Mouse (Mus musculus): Measurements from ENCODE around the gene Ccm2.

Gene Ccm2

GRCm38 (mm10) chr11:6530746-6531145 lies 15.9 kb upstream of the Ccm2 start:
- no peak for DNase-seq

DNA sequence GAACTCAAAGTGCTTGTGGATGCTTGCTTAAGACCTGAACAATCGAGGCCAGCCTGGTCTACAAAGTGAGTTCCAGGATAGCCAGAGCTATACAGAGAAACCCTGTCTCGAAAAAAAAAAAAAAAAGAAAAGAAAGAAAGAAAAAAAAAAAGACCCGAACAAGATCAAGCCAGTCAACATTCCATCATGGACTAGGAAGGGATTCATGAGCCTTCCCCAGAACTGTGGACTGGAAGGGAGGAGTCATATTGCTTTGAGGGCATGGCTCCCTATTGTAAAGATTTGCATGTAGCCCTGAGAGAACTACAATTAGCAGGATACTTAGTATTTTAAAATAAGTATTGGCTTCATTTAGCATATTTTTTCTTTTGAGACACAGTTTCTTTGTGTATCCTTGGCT lies 2.0 kb upstream of the Ccm2 start:
- no peak for DNase-seq

GRCm38 (mm10) chr11:6545186-6545856 lies 1.4 kb upstream of the Ccm2 start:
- DNase-seq: no peak

DNA sequence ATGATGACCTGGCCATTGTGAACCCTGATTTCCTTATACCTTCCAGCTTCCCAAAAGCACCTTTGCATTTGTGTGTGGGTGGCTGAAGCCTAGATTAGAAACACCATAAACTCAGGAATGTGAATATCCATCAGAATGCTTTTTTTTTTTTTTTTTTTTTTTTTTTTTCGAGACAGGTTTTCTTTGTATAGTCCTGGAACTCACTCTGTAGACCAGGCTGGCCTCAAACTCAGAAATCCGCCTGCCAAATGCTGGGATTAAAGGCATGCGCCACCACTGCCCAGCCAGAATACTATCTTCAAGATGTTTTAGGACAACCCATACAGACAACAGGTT lies 862 bp upstream of the Ccm2 start:
- no peak for DNase-seq

- peak; percentile 44 for DNase-seq
Observed at GRCm38 (mm10) chr11:6547037-6547680, 472 bp downstream of the Ccm2 start.

GRCm38 (mm10) chr11:6547696-6548325 lies 1.1 kb downstream of the Ccm2 start:
- no peak for DNase-seq

DNA sequence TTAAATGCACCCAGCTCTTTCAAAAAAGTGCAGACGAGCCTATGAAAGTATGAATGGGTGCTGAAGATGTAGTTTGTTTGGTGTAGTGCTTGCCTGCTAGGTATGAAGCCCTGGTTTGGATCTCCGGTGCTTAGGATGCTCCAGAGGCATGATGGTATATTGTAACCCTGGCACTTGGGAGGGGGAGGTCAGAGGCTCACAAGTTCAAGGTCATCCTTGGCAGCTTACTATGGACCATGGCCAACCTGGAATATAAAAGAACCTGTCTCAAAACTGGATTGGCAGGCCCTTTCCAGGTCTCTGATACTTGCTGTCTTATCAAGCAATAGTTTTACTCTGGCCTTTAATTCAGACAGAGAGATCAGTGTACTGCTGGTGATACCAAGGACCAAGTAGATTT lies 3.1 kb downstream of the Ccm2 start:
- no peak for DNase-seq

DNA sequence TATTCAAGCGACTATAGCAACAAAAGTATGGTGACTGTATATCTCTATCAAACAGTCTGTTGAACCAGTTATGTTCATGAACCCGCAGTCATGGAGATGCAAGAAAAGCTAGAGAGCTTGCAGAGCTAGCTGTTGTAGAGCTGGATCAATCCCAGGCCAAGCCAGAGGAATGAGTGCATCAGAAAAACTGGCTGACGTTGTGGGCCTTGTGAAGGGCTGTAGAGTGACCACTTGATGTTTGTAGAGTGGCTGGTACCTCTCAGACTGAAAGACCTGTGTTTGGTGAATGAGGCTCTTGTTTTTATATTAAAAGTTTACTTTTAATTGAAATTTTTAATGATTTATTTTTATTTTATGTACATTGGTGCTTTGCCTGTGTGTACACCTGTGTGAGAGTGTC lies 3.5 kb downstream of the Ccm2 start:
- DNase-seq: no peak

DNA sequence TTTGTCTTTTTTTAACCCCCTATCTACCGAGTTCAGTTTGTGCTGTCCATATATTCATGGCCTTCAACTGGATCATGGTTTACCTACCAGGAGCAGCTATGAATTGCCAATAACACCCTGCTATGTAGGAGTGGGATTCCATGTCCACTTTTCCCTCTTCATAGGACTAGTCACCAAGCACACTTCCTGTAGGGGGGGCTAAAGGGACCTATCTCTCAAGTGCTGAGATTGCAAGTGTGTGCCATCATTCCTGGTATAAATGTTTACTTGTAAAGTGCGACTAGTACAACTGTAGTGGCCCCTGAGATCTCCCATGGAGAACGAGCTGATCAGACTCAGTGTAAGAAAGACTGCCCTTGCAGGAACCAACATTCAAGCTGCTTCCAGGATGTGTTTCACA lies 11.5 kb downstream of the Ccm2 start:
- DNase-seq: no peak

GRCm38 (mm10) chr11:6559996-6560395 lies 13.3 kb downstream of the Ccm2 start:
- no peak for DNase-seq

DNA sequence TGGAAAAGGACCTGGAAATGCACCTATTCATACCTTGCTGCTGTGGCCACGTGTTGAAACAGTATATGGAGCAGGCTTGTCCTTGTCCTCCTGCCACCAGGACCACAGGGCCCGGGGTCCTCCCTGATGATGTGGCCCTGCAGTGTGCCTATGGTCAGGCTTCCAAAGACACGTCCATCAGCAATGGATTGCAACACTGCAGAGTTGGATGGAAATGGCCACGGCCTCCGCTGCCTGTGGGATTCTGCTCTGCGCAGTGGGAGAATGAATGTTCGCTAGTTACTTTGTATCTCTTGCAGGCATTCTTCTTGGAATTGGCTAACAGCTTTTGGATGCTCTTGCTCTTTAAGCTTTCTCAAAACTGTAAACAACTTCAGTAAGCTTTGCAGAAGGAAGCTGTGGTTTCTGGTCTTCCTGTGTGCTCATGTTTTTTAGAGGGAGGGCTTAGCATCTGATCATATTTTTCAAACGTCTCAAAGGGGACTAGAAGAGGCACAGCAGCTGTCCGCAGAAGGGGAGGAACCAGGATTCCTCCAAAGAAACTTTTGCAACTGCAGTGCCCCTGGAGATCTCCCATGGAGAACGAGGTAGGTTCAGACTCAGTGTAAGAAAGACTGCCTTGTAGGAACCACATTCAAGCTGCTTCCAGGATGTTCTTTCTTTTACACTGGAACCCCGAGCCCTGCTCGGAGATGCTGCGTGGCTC lies 14.1 kb downstream of the Ccm2 start:
- no peak for DNase-seq

DNA sequence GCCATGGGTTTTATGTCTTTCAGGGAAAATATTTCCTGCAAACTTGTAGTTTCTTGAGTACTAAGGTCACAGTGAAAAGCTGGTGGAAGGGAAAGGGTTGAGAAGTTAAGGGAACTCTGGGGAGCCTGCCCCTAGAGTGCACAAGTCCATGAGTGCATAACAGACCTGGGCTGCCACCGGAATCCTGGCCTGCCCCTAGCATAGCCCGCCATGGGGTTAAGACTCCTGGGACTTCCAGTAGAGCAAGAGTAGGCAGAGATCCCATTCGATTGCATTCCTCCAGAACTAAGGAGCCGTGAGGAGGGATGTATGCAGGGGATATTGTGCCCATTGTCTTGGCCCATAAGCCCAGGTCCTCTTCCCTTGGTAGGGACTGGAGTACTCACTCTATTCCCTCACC lies 14.8 kb downstream of the Ccm2 start:
- no peak for DNase-seq

GRCm38 (mm10) chr11:6562359-6562758 lies 15.7 kb downstream of the Ccm2 start:
- no peak for DNase-seq

- no peak for DNase-seq
Observed at GRCm38 (mm10) chr11:6563201-6563600, 16.5 kb downstream of the Ccm2 start.

DNA sequence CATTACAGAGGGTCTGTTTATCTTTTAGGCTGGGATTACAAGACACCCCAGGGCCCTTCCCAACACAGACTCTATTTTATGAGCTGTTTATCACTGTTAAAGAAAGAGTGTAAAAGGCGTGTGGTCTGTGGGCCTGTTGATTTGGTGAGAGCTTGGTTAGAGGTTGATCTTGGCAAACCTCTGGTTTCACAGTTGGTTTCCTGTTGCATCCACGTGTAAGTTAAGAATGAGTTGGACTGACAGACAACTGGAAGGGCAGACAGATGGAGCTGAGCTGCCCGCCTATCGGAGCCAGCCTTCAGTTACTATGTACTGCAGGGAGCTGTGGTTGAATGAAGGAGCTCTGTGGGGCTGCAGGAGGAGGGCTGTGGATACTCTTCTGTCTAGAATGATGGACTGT lies 19.8 kb downstream of the Ccm2 start:
- no peak for DNase-seq

DNA sequence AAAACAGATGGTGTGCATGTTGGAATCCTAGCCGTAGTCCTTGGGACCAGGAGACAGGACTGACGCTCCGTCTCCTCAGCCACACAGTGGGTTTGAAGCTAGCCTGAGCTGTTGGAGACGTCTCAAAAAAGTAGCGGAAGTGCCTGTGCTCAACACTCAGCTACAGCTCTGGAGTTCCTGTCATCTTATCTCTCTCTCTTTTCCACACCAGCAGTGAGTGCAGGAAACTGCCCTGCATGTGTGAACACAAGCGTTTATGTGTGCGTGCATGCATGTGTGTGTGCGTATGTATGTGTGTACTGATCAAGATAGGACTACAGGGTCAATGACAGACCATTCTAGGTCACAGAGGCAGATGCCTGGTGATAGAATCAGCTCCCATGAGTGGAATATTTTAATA lies 21.3 kb downstream of the Ccm2 start:
- no peak for DNase-seq

DNA sequence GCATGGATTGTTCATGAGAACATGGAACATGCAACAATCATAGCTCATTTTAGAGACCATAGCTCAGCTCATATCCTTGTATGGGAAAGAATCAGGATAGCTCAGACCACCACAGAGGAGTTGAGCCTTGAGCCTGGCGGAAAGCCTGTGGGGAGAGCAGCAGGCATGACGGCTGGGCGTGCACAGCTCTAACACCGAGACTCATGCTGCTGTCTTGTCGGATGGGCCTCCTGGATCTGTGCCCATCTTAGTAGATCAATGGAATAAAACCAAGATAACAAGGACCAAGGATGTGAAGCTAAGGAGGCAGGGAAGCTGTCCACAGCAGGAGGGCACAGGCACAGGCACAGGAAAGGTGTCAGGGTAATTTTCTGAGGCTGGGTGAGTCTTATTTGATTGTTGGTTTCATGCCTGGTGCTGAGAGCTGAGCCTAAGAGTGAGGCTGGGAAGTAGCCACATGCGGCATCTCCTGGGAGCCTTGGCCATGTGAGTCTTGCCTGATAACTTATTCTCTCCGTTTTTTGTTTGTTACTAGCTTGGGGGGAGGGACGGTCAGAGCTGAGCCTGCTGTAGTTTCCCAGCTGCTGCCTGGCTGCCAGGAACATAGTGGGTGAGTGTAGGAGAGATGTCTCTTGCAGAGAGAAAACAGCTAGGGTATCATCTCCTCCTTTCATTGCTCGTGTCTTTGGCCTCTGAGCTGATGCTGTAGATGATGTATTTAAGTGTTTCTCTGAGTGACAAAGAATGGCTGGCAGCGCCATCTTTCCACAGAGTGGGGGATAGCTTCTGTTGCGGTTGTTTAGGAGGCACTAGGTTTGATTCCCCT lies 22.1 kb downstream of the Ccm2 start:
- peak; percentile 47 for DNase-seq

GRCm38 (mm10) chr11:6569410-6569777 lies 22.7 kb downstream of the Ccm2 start:
- no peak for DNase-seq

DNA sequence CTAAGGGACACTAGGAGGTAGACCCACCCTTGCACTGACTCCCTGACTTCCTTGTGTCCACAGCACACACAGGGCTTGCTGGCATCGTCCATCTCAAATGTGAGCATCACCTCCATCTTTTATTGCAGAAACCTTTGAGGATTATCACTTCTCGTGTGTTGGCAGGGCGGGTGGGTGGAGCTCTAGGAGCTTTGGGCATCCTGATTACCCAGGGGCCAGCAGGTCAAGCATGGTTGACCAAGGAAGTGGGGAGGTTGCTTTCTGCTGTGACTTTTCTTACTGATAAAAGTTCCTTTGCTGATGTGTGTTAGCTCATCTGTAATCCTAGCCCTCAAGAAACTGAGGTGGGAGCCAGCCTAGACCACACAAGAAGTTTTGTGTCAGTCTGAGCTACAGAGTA lies 29.5 kb downstream of the Ccm2 start:
- no peak for DNase-seq

GRCm38 (mm10) chr11:6579361-6579760 lies 32.7 kb downstream of the Ccm2 start:
- no peak for DNase-seq

- no peak for DNase-seq
Observed at GRCm38 (mm10) chr11:6580065-6580750, 33.5 kb downstream of the Ccm2 start.

DNA sequence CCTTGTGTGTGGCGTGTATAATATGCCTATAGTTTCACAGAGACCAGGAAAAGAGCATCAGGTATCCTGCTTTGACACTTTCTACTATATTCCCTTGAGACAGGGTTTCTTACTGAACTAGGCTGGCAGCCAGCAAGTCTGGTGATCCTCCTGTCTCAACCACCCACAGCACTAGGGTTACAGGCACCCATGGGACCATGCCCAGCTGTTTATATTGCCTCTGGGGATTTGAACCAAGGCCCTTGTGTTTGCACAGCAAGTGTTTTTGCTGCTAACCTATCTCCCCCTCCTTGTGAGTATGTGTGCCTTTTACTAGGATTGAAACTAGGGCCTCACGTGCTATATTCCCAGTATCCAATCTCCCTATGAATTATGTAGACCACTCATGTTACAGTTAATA lies 34.9 kb downstream of the Ccm2 start:
- DNase-seq: no peak

- no peak for DNase-seq
Observed at GRCm38 (mm10) chr11:6585748-6586147, 39.1 kb downstream of the Ccm2 start.
